ENCODE assay signal across 8 mouse cellular contexts in the genomic region with DNA sequence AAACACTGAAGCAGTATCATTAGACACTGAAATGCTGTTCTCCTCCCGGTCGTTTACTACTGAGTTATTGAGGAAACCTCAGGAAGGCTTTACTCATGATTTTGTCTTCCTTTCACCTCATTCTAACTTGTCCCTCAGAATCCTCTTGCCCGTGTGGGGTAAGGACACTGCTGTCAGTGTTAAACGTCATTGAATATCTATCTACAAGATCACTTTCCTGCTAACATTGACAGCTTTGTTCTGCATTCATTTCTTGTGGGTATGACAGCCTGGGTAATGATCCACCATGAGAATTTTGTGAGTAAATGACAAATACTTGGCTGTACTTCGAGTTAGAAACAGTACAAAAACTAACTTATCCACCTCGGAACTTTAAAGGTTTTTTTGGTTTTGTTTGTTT. TPM values are rescaled to one million over a fixed set of nuclear protein-coding genes. Genes with fewer than 3 reads are reported as not detected.
DNase-seq lines count a peak whose midpoint lies in the region; ATAC-seq and TF ChIP-seq lines count a peak whose summit lies in the region.

No protein-coding gene starts in this region.

- peak; percentile 43 for DNase-seq in liver, adult 2 months (ENCODE audit: extremely low read depth, low read depth, low spot score)
- DNase-seq in liver = no peak
- no peak for DNase-seq in embryonic facial prominence, embryonic 14.5 days (ENCODE audit: low spot score)
- no peak for DNase-seq in left cerebral cortex, adult 18-20 months (ENCODE audit: low spot score in 2 of 2)
- no peak for DNase-seq in cerebellum, postnatal 10 days

- no peak overlapping the region for H3K9ac ChIP-seq in liver, adult 2 months (ENCODE audit: low read depth, low read length)
- H3K9ac ChIP-seq in embryonic facial prominence, embryonic 14.5 days (ENCODE audit: low read depth, low read length) = peak overlapping the region; percentile 78
- H3K9ac ChIP-seq in intestine, embryonic 16.5 days (ENCODE audit: low read depth, low read length) = no peak overlapping the region
- no peak overlapping the region for H3K9ac ChIP-seq in neural tube, embryonic 12.5 days

- WGBS in liver, adult 2 months = 32% methylated on average over 6 of the region's 6 CpGs
- WGBS in embryonic facial prominence, embryonic 14.5 days = 47% methylated on average over 6 of the region's 6 CpGs
- 40% methylated on average over 6 of the region's 6 CpGs for WGBS in intestine, embryonic 16.5 days
- 48% methylated on average over 6 of the region's 6 CpGs for WGBS in neural tube, embryonic 12.5 days

- no peaks in the 10 kb centered on the region for H3K79me2 ChIP-seq in liver, adult 2 months (ENCODE audit: control insufficient read depth, insufficient read depth, low read length)

- H3K36me3 ChIP-seq in liver, adult 2 months (ENCODE audit: control insufficient read depth, insufficient read depth, low read length) = peaks cover 13% of the 10 kb centered on the region
- peaks cover 5% of the 10 kb centered on the region; the same call in 1 of the 2 replicates for H3K36me3 ChIP-seq in embryonic facial prominence, embryonic 14.5 days (ENCODE audit: control insufficient read depth, insufficient read depth, low read length)
- H3K36me3 ChIP-seq in intestine, embryonic 16.5 days (ENCODE audit: control insufficient read depth, insufficient read depth, low read length) = no peaks in the 10 kb centered on the region
- H3K36me3 ChIP-seq in neural tube, embryonic 12.5 days = no peaks in the 10 kb centered on the region

- no peak overlapping the region for H3K4me3 ChIP-seq in liver, adult 2 months (ENCODE audit: insufficient read depth, low read depth, low read length)
- peak overlapping the region; percentile 67 for H3K4me3 ChIP-seq in embryonic facial prominence, embryonic 14.5 days (ENCODE audit: low read depth, low read length)
- H3K4me3 ChIP-seq in intestine, embryonic 16.5 days (ENCODE audit: low read length) = peak overlapping the region; percentile 84; the same call in 1 of the 2 replicates
- H3K4me3 ChIP-seq in neural tube, embryonic 12.5 days = peak overlapping the region; percentile 71; the same call in 1 of the 2 replicates

- H3K9me3 ChIP-seq in embryonic facial prominence, embryonic 14.5 days (ENCODE audit: control insufficient read depth, low read length) = no peaks in the 10 kb centered on the region
- H3K9me3 ChIP-seq in intestine, embryonic 16.5 days (ENCODE audit: control insufficient read depth, low read length) = no peaks in the 10 kb centered on the region
- H3K9me3 ChIP-seq in neural tube, embryonic 12.5 days = no peaks in the 10 kb centered on the region

- H3K27ac ChIP-seq in liver, adult 2 months (replicated peaks; ENCODE audit: insufficient read depth, low read depth, low read length) = no peak overlapping the region
- H3K27ac ChIP-seq in embryonic facial prominence, embryonic 14.5 days (replicated peaks; ENCODE audit: low read depth, low read length) = peak overlapping the region; percentile 90; the same call in 1 of the 2 replicates
- H3K27ac ChIP-seq in intestine, embryonic 16.5 days (ENCODE audit: low read length) = no peak overlapping the region
- H3K27ac ChIP-seq in neural tube, embryonic 12.5 days = no peak overlapping the region

- ATAC-seq in embryonic facial prominence, embryonic 14.5 days (ENCODE audit: low read depth) = no peak
- ATAC-seq in intestine, embryonic 16.5 days = no peak
- ATAC-seq in neural tube, embryonic 12.5 days (ENCODE audit: low FRiP score, low read depth) = no peak
- ATAC-seq in activated CD4-positive, CD25-positive, alpha-beta regulatory T cell, adult 4 months = no peak

- peak overlapping the region; percentile 71 for H3K4me2 ChIP-seq in embryonic facial prominence, embryonic 14.5 days (ENCODE audit: low read depth, low read length)
- H3K4me2 ChIP-seq in intestine, embryonic 16.5 days (ENCODE audit: low read depth, low read length) = peak overlapping the region; percentile 63
- H3K4me2 ChIP-seq in neural tube, embryonic 12.5 days (replicated peaks) = peak overlapping the region; percentile 66

- no peak for TF ChIP-seq POLR2A in liver, adult 2 months (IDR thresholded peaks at IDR 0.05; ENCODE audit: extremely low read depth, insufficient read depth, low read length)

- no peak for TF ChIP-seq CTCF in liver, adult 2 months (IDR thresholded peaks at IDR 0.05; ENCODE audit: low read depth, low read length)

- no peaks in the 10 kb centered on the region for H3K27me3 ChIP-seq in liver, adult 2 months (ENCODE audit: control insufficient read depth, insufficient read depth, low read length)
- H3K27me3 ChIP-seq in embryonic facial prominence, embryonic 14.5 days (replicated peaks; ENCODE audit: control insufficient read depth, insufficient read depth, low read length) = no peaks in the 10 kb centered on the region
- H3K27me3 ChIP-seq in intestine, embryonic 16.5 days (replicated peaks; ENCODE audit: control insufficient read depth, insufficient read depth, low read length) = no peaks in the 10 kb centered on the region
- no peaks in the 10 kb centered on the region for H3K27me3 ChIP-seq in neural tube, embryonic 12.5 days (replicated peaks)

- peaks cover 12% of the 10 kb centered on the region for H3K4me1 ChIP-seq in liver, adult 2 months (ENCODE audit: control insufficient read depth, insufficient read depth, low read length)
- H3K4me1 ChIP-seq in embryonic facial prominence, embryonic 14.5 days (ENCODE audit: control insufficient read depth, insufficient read depth, low read length) = peaks cover 5% of the 10 kb centered on the region; the same call in 1 of the 2 replicates
- H3K4me1 ChIP-seq in intestine, embryonic 16.5 days (ENCODE audit: control insufficient read depth, insufficient read depth, low read length) = no peaks in the 10 kb centered on the region
- 0 out of 2 replicates have a peak, but pooled peaks cover 3% of the 10 kb centered on the region for H3K4me1 ChIP-seq in neural tube, embryonic 12.5 days

RNA-seq across cellular contexts. Expression of gene Bbs10, which starts 0.8 kb away (rescaled TPM):
- total RNA-seq in liver, adult 2 months (2014; rRNA removed) = 5.2 and 6.2 TPM in 2 replicates
- 1.3 and 1.6 TPM in 2 replicates for polyA plus RNA-seq in liver, adult 2 months (2012; rRNA removed)
- polyA plus RNA-seq in embryonic facial prominence, embryonic 14.5 days (2014; fragmentation: Nextera tagmentation; extraction: Ambion mirVana) = 4.0 and 5.8 TPM in 2 replicates
- 3.9 and 4.1 TPM in 2 replicates for polyA plus RNA-seq in intestine, embryonic 16.5 days (2015; fragmentation: Nextera tagmentation; extraction: Ambion mirVana)
- 5.1 and 5.9 TPM in 2 replicates for polyA plus RNA-seq in neural tube, embryonic 12.5 days (2016; fragmentation: Nextera tagmentation; extraction: Ambion mirVana)
- 1 to 10 TPM; 4.4 to 6.4 TPM for total RNA-seq in left cerebral cortex, adult 18-20 months (2021)
- 1 to 10 TPM; 1.4 to 1.6 TPM for polyA plus RNA-seq in activated CD4-positive, CD25-positive, alpha-beta regulatory T cell, adult 4 months (2017; shearing (Covaris generic))
